Mouse (Mus musculus) ES-Bruce4 (cell line): ENCODE measurements around the gene Cpa5. TPM values are rescaled to one million over a fixed set of nuclear protein-coding genes. Genes with fewer than 3 reads are reported as not detected.

ENCODE experiments used
- H3K27ac ChIP-seq: 2 replicates; pipeline ENCODE4 v1.5.1; 2012; ENCODE audit warnings: low read length, inconsistent platforms; ENCODE audit not compliant: insufficient read depth
- H3K27me3 ChIP-seq: 2 replicates; pipeline ENCODE4 v1.6.1; 2012; ENCODE audit warnings: mild to moderate bottlenecking, low read length, inconsistent platforms; ENCODE audit not compliant: control insufficient read depth, poor library complexity, insufficient read depth, severe bottlenecking
- H3K36me3 ChIP-seq: 2 replicates; pipeline ENCODE4 v1.6.1; 2012; ENCODE audit warnings: inconsistent platforms, mild to moderate bottlenecking, low read length, moderate library complexity; ENCODE audit not compliant: control insufficient read depth, poor library complexity, insufficient read depth, severe bottlenecking
- H3K4me1 ChIP-seq: one replicate; pipeline ENCODE4 v1.8.1; 2011; ENCODE audit warnings: low read length; ENCODE audit not compliant: control insufficient read depth, insufficient read depth
- H3K4me3 ChIP-seq: 2 replicates; pipeline ENCODE4 v1.5.1; 2011; ENCODE audit warnings: low read depth, mild to moderate bottlenecking, low read length
- H3K9ac ChIP-seq: 2 replicates; pipeline ENCODE4 v1.6.1; 2012; ENCODE audit warnings: low read depth, mild to moderate bottlenecking, inconsistent platforms; ENCODE audit not compliant: poor library complexity, severe bottlenecking
- H3K9me3 ChIP-seq: replicated peaks from 2 replicates; pipeline ENCODE4 v1.6.1; 2012; ENCODE audit warnings: mild to moderate bottlenecking, low read length, inconsistent platforms; ENCODE audit not compliant: control insufficient read depth, poor library complexity, insufficient read depth, severe bottlenecking
- CTCF ChIP-seq: IDR thresholded peaks from one replicate; pipeline ENCODE4 v1.8.1; 2011; ENCODE audit warnings: low read depth, low read length
- EP300 ChIP-seq: IDR thresholded peaks from 2 replicates; pipeline ENCODE4 v1.6.1; 2011; ENCODE audit warnings: low read depth, low read length; ENCODE audit not compliant: insufficient read depth
- POLR2A ChIP-seq: IDR thresholded peaks from one replicate; pipeline ENCODE4 v1.8.1; 2011; ENCODE audit warnings: low read length; ENCODE audit not compliant: insufficient read depth
- polyA plus RNA-seq: library from polyadenylated mRNA; stranded (reverse); fragments of >200 nt; gene quantifications from 2 replicates; pipeline ENCODE4 v1.2.4, GENCODE M21; 2011; ENCODE audit warnings: low read depth; ENCODE audit not compliant: missing spikeins, insufficient read depth, insufficient read length

Gene Cpa5
- polyA plus RNA-seq, 1 experiment, result not detected

GRCm38 (mm10) chr6:30570012-30570411, 40.8 kb upstream of the Cpa5 start:
- TF ChIP-seq POLR2A (no peak), EP300 (no peak), CTCF (no peak)
- H3K9ac ChIP-seq, result no peak overlapping the region
- no peak overlapping the region for H3K4me3 ChIP-seq
- no peaks in the 10 kb centered on the region for H3K4me1 ChIP-seq
- no peaks in the 10 kb centered on the region for H3K9me3 ChIP-seq
- H3K27ac ChIP-seq, result no peak overlapping the region
- no peaks in the 10 kb centered on the region for H3K36me3 ChIP-seq
- H3K27me3 ChIP-seq, result no peaks in the 10 kb centered on the region

- no peaks in the 10 kb centered on the region for H3K9me3 ChIP-seq
- H3K27me3 ChIP-seq, result no peaks in the 10 kb centered on the region; the same call in 1 of the 2 replicates
- no peak overlapping the region for H3K9ac ChIP-seq
- H3K27ac ChIP-seq, result no peak overlapping the region
- no peaks in the 10 kb centered on the region for H3K4me1 ChIP-seq
- H3K36me3 ChIP-seq, result no peaks in the 10 kb centered on the region
- TF ChIP-seq CTCF (no peak), EP300 (no peak), POLR2A (no peak)
- no peak overlapping the region for H3K4me3 ChIP-seq
These were observed 38.1 kb upstream of the Cpa5 start for GRCm38 (mm10) chr6:30572456-30573311.

- Histone ChIP-seq H3K27me3 (no peaks in the 10 kb centered on the region; the same call in 1 of the 2 replicates), H3K4me1 (no peaks in the 10 kb centered on the region), H3K27ac (no peak overlapping the region), H3K9ac (no peak overlapping the region), H3K36me3 (no peaks in the 10 kb centered on the region), H3K9me3 (no peaks in the 10 kb centered on the region), H3K4me3 (no peak overlapping the region)
- TF ChIP-seq CTCF (no peak), POLR2A (no peak), EP300 (no peak)
These were observed 37.4 kb upstream of the Cpa5 start for GRCm38 (mm10) chr6:30573380-30573779.

- Histone ChIP-seq H3K36me3 (no peaks in the 10 kb centered on the region), H3K27me3 (no peaks in the 10 kb centered on the region; the same call in 1 of the 2 replicates), H3K9ac (no peak overlapping the region), H3K4me1 (no peaks in the 10 kb centered on the region), H3K9me3 (no peaks in the 10 kb centered on the region), H3K4me3 (no peak overlapping the region), H3K27ac (no peak overlapping the region)
- TF ChIP-seq EP300 (no peak), POLR2A (no peak), CTCF (no peak)
These were observed 35.9 kb upstream of the Cpa5 start for GRCm38 (mm10) chr6:30574945-30575344.

- Histone ChIP-seq H3K4me3 (no peak overlapping the region), H3K9ac (no peak overlapping the region), H3K27ac (no peak overlapping the region)
These were observed 34.2 kb upstream of the Cpa5 start for GRCm38 (mm10) chr6:30576477-30577203.

More at GRCm38 (mm10) chr6:30576477-30577203, 34.2 kb upstream of the Cpa5 start:
- Histone ChIP-seq H3K4me1 (no peaks in the 10 kb centered on the region), H3K27me3 (no peaks in the 10 kb centered on the region; the same call in 1 of the 2 replicates), H3K36me3 (no peaks in the 10 kb centered on the region), H3K9me3 (no peaks in the 10 kb centered on the region)
- TF ChIP-seq CTCF (no peak), EP300 (no peak), POLR2A (no peak)
